In genomic region chr13:60431412-60431811, GRCm38 (mm10) we compare ENCODE assay signal across 30 mouse cellular contexts.
DNase-seq lines count a peak whose midpoint lies in the region; ATAC-seq lines count a peak whose summit lies in the region.
"Had no signal": no experiment of that assay in that cellular context is flagged by ENCODE, and none has a peak within 500 bp of the region (broad histone marks: within the 10 kb centered on the region; RNA-seq: fewer than 3 reads in every experiment).

No protein-coding gene starts in this region.

- no peak overlapping the region for H3K27ac ChIP-seq in hindbrain, embryonic 11.5 days (ENCODE audit: low read depth, low read length)
- H3K27ac ChIP-seq in hindbrain, embryonic 10.5 days = no peak overlapping the region
- H3K27ac ChIP-seq: embryonic facial prominence, embryonic 12.5 days; hindbrain, embryonic 14.5 days; liver, embryonic 15.5 days; midbrain, embryonic 10.5 days; neural tube, embryonic 13.5 days had no signal

- DNase-seq in adrenal gland, postnatal 10 days = peak; percentile 49
- DNase-seq in adrenal gland, postnatal 4 days (ENCODE audit: low spot score in 2 of 2) = no peak
- peak; percentile 73 for DNase-seq in 3134 (ENCODE audit: extremely low read depth, insufficient read length, low spot score)
- DNase-seq in Muller cell, postnatal 12 days (ENCODE audit: inconsistent ontology term) = peak; percentile 25
- DNase-seq in hindbrain, embryonic 11.5 days (ENCODE audit: low spot score) = no peak
- no peak for DNase-seq in hindbrain, embryonic 10.5 days (ENCODE audit: low spot score)
- DNase-seq: B cell, adult 2 months; cerebellum, adult 8-10 months; cerebellum, postnatal 25 days; forebrain, postnatal 0 days; gastrocnemius, postnatal 10 days; heart, postnatal 36 days; kidney, postnatal 14 days; layer of hippocampus, adult 9-11 months; lung, embryonic 14.5 days; lung, postnatal 14 days; right cerebral cortex, postnatal 14 days; thymus, postnatal 4 days had no signal

- H3K4me3 ChIP-seq in hindbrain, embryonic 11.5 days (ENCODE audit: low read depth, low read length) = no peak overlapping the region
- no peak overlapping the region for H3K4me3 ChIP-seq in hindbrain, embryonic 10.5 days
- H3K4me3 ChIP-seq: embryonic facial prominence, embryonic 12.5 days; erythroblast, embryonic 14.5 days; liver, embryonic 15.5 days; midbrain, embryonic 10.5 days; neural tube, embryonic 13.5 days had no signal

- no peak overlapping the region for H3K9ac ChIP-seq in hindbrain, embryonic 11.5 days (ENCODE audit: low read depth, low read length)
- H3K9ac ChIP-seq: embryonic facial prominence, embryonic 12.5 days; forebrain, postnatal 0 days; hindbrain, embryonic 14.5 days; liver, embryonic 15.5 days; lung, embryonic 14.5 days; neural tube, embryonic 13.5 days had no signal

- no peak overlapping the region for H3K4me2 ChIP-seq in hindbrain, embryonic 11.5 days (replicated peaks; ENCODE audit: low read depth, low read length)
- H3K4me2 ChIP-seq: embryonic facial prominence, embryonic 12.5 days; heart, embryonic 11.5 days; hindbrain, embryonic 14.5 days; liver, embryonic 15.5 days; lung, embryonic 14.5 days; neural tube, embryonic 13.5 days had no signal

- no peaks in the 10 kb centered on the region for H3K36me3 ChIP-seq in hindbrain, embryonic 11.5 days (ENCODE audit: control insufficient read depth, insufficient read depth, low read length)
- no peaks in the 10 kb centered on the region for H3K36me3 ChIP-seq in hindbrain, embryonic 10.5 days
- H3K36me3 ChIP-seq: embryonic facial prominence, embryonic 12.5 days; liver, embryonic 15.5 days; midbrain, embryonic 10.5 days; neural tube, embryonic 13.5 days had no signal

- 90% methylated on average over 8 of the region's 8 CpGs for WGBS in hindbrain, embryonic 11.5 days
- 87% methylated on average over 8 of the region's 8 CpGs for WGBS in hindbrain, embryonic 10.5 days

- no peaks in the 10 kb centered on the region for H3K27me3 ChIP-seq in hindbrain, embryonic 11.5 days (ENCODE audit: control insufficient read depth, insufficient read depth, low read length)
- H3K27me3 ChIP-seq in hindbrain, embryonic 10.5 days (ENCODE audit: insufficient read depth, poor library complexity, severe bottlenecking) = 0 out of 2 replicates have a peak, but pooled peaks cover 4% of the 10 kb centered on the region
- H3K27me3 ChIP-seq: CH12.LX; embryonic facial prominence, embryonic 12.5 days; liver, embryonic 15.5 days; neural tube, embryonic 13.5 days; Patski had no signal

- H3K9me3 ChIP-seq in hindbrain, embryonic 11.5 days (ENCODE audit: control insufficient read depth, low read length) = no peaks in the 10 kb centered on the region
- 0 out of 2 replicates have a peak, but pooled peaks cover 4% of the 10 kb centered on the region for H3K9me3 ChIP-seq in hindbrain, embryonic 10.5 days
- H3K9me3 ChIP-seq: embryonic facial prominence, embryonic 12.5 days; liver, embryonic 15.5 days had no signal

- no peaks in the 10 kb centered on the region; the same call in 1 of the 2 replicates for H3K4me1 ChIP-seq in hindbrain, embryonic 11.5 days (replicated peaks; ENCODE audit: control insufficient read depth, insufficient read depth, low read length)
- peaks cover 11% of the 10 kb centered on the region for H3K4me1 ChIP-seq in hindbrain, embryonic 10.5 days (replicated peaks)

- ATAC-seq in granulocyte monocyte progenitor cell, adult 5-6 weeks (replicated peaks; ENCODE audit: poor library complexity, severe bottlenecking) = peak; percentile 75
- ATAC-seq in hindbrain, embryonic 11.5 days (ENCODE audit: low FRiP score) = no peak
- ATAC-seq: forebrain, postnatal 0 days; intestine, postnatal 0 days; midbrain, embryonic 16.5 days; Patski had no signal

Comparison
In these comparisons a context has a peak if more than half of its experiments do, and no peak if none do; other contexts are left out.
1. DNase-seq: peak in adrenal gland, postnatal 10 days (single experiment), 3134 (single experiment) and Muller cell, postnatal 12 days (single experiment); none in adrenal gland, postnatal 4 days (0 of 2), hindbrain, embryonic 11.5 days (single experiment) and hindbrain, embryonic 10.5 days (single experiment).